Mouse (Mus musculus) liver, embryonic 14.5 days (tissue): Measurements from ENCODE around the gene Mef2c. TPM values are rescaled to one million over a fixed set of nuclear protein-coding genes. Genes with fewer than 3 reads are reported as not detected.

Source experiments
- ATAC-seq: fragments of 200-750 bp; cut with Nextera tagmentation; 2 replicates; pipeline ENCODE4 v1.8.0; 2017; ENCODE audit warnings: moderate number of reproducible peaks, mild to moderate bottlenecking, moderate library complexity; ENCODE audit not compliant: insufficient read depth
- DNase-seq, 3 experiments: peaks; one replicate each; pipeline ENCODE4 v3.0.0-alpha.2; 2012 to 2013; ENCODE audit warnings: low read depth in 3 of 3, low spot score in 3 of 3
- H3K27ac ChIP-seq: fragments of 300-500 bp; sonication (generic); 2 replicates; pipeline ENCODE4 v1.5.1; 2014; ENCODE audit warnings: moderate library complexity, mild to moderate bottlenecking, control low read depth, inconsistent platforms
- H3K27me3 ChIP-seq: fragments of 300-500 bp; sonication (generic); 2 replicates; pipeline ENCODE4 v1.6.1; 2014; ENCODE audit warnings: mild to moderate bottlenecking, low read length, moderate library complexity; ENCODE audit not compliant: control insufficient read depth, insufficient read depth
- H3K36me3 ChIP-seq: fragments of 300-500 bp; sonication (generic); replicated peaks from 2 replicates; pipeline ENCODE4 v1.6.1; 2014; ENCODE audit warnings: low read depth; ENCODE audit not compliant: control insufficient read depth, insufficient read depth
- H3K4me1 ChIP-seq, 2 experiments: fragments of 200-500 bp in 1 of 2; fragments of 300-500 bp in 1 of 2; sonication (generic) in 1 of 2; replicated peaks; 2 replicates each; pipeline ENCODE4 v1.6.1; 2012 to 2014; ENCODE audit warnings: antibody characterized with exemption in 1 of 2, inconsistent platforms in 1 of 2, low read length in 1 of 2; ENCODE audit not compliant: control insufficient read depth in 2 of 2, insufficient read depth in 2 of 2
- H3K4me2 ChIP-seq: fragments of 300-500 bp; sonication (generic); 2 replicates; pipeline ENCODE4 v1.6.1; 2014; ENCODE audit warnings: low read depth, mild to moderate bottlenecking, control low read depth, moderate library complexity
- H3K4me3 ChIP-seq, 2 experiments: fragments of 200-500 bp in 1 of 2; fragments of 300-500 bp in 1 of 2; sonication (generic) in 1 of 2; 2 replicates each; pipeline ENCODE4 v1.5.1; 2012 to 2014; ENCODE audit warnings: low read depth in 2 of 2, low read length in 2 of 2, mild to moderate bottlenecking in 2 of 2, control low read depth in 1 of 2, inconsistent platforms in 1 of 2, moderate library complexity in 1 of 2; ENCODE audit not compliant: insufficient read depth in 1 of 2
- H3K9ac ChIP-seq: fragments of 300-500 bp; sonication (generic); replicated peaks from 2 replicates; pipeline ENCODE4 v1.6.1; 2014; ENCODE audit warnings: mild to moderate bottlenecking, control low read depth, moderate library complexity
- H3K9me3 ChIP-seq: fragments of 300-500 bp; sonication (generic); 2 replicates; pipeline ENCODE4 v1.6.1; 2016; ENCODE audit warnings: low read length, mixed read lengths; ENCODE audit not compliant: control insufficient read depth
- CTCF ChIP-seq: IDR thresholded peaks from 2 replicates; pipeline ENCODE4 v1.5.1; 2016; ENCODE audit warnings: antibody characterized with exemption, low read depth, control low read depth
- EP300 ChIP-seq: IDR thresholded peaks from 2 replicates; pipeline ENCODE4 v1.6.1; 2016; ENCODE audit warnings: antibody characterized with exemption, low read depth
- WGBS: fragments of 180-500 bp; shearing (Covaris S2); extraction: QIAGEN DNeasy Blood & Tissue Kit; methylation state at CpG from one replicate; pipeline ENCODE4 v1.1.7; 2014; ENCODE audit not compliant: insufficient replicate concordance; 5-methylcytosine and 5-hydroxymethylcytosine counted together
- polyA plus RNA-seq, 2 experiments: library from polyadenylated mRNA; depleted of rRNA in 1 of 2; stranded (reverse) in 1 of 2; unstranded in 1 of 2; fragments of >200 nt; fragmentation: Nextera tagmentation in 1 of 2; extraction: Ambion mirVana in 1 of 2; gene quantifications; 2 replicates each; pipeline versions ENCODE4 v1.2.1 to v1.2.3; 2012 to 2014

Gene Mef2c
- polyA plus RNA-seq, 2 experiments: 3.2 to 8.7 TPM

DNA sequence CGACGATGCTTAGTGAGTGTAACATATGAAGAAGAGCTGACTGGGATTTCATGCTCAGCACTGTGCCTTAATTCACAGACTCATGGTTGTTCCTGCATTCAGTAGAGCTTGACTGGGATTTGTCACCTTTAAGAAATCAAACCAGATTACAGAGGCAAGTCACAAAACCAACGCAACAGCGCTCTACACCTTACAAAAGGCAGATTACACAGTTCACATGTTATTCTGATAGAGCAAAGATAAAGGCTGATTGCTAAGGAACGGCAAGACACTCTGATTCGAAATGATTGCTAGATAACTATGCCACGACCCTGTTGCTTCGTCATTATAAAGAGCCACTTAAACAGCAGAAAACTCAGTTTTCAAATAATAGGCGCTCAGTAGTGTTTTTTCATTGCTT lies 24.1 kb downstream of the Mef2c start:
- H3K4me2 ChIP-seq: peak overlapping the region; percentile 21
- H3K4me1 ChIP-seq: peaks cover 0 to 9% of the 10 kb centered on the region in 2 experiments; a peak in 1 of 4 replicates
- TF ChIP-seq CTCF (no peak), EP300 (no peak)
- DNase-seq: no peak
- no peaks in the 10 kb centered on the region; the same call in 1 of the 2 replicates for H3K27me3 ChIP-seq
- no peaks in the 10 kb centered on the region for H3K9me3 ChIP-seq
- no peak overlapping the region for H3K27ac ChIP-seq
- H3K36me3 ChIP-seq: no peaks in the 10 kb centered on the region
- WGBS: 36% methylated on average over 9 of the region's 9 CpGs
- no peak overlapping the region for H3K9ac ChIP-seq
- ATAC-seq: no peak
- H3K4me3 ChIP-seq: peak overlapping the region in 1 of 2 experiments; percentile 6; a peak in 1 of 4 replicates

DNA sequence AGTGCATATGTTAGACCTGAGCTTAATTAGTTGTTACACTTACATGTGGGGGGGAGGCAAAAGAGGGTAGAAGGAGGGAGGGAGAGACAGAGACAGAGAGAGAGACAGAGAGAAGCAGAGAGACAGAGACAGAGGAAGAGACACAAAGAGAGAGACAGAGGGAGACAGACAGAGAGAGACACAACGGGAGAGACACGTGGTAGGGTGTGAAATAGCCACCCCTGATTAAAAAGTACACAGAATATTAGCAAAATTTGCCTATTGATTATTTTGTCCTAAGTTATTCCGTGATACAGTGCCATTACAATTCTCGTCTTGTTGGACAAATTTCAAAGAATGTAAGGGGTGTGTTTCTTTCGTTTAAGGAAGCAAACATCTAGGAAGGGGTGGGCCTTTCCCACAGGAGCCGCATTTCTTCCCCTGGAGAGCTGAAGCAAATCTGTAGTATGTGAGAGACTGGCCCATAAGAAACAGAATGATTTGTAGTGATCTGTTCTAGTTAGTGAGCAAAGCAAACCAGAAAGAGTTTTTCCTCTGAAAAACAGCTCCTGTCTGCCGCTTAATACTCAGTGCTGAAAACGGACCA lies 26.0 kb downstream of the Mef2c start:
- DNase-seq (no peak), ATAC-seq (no peak)
- Histone ChIP-seq H3K27ac (no peak overlapping the region), H3K36me3 (no peaks in the 10 kb centered on the region), H3K9me3 (no peaks in the 10 kb centered on the region), H3K9ac (no peak overlapping the region), H3K27me3 (no peaks in the 10 kb centered on the region), H3K4me1 (peaks cover 0 to 5% of the 10 kb centered on the region in 2 experiments; a peak in 1 of 4 replicates), H3K4me3 (no peak overlapping the region), H3K4me2 (0 out of 2 replicates have a peak overlapping the region, but pooled peaks have one; percentile 21)
- TF ChIP-seq CTCF (no peak), EP300 (no peak)
- 38% methylated on average over 8 of the region's 8 CpGs for WGBS

DNA sequence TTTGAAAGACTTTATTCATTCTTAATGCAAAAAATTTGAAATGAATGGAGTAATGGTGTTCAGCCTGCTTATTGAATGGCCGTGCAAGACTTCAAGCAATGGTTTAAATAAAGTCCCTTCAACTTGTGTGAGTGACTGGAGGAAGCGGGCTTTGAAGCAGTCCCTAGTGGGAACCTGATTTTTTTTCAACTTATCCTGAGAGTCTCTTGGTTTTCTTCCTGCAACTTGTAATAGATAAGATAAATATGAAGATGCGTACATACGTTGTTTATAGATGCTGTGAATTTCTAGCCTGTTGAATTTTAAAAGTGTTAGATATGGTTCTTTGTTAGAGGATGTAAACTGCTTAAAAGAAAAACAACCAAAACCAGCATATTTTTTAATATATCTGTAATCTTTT lies 27.1 kb downstream of the Mef2c start:
- no peak for ATAC-seq
- no peak overlapping the region for H3K4me2 ChIP-seq
- peaks cover 0 to 3% of the 10 kb centered on the region in 2 experiments; a peak in 1 of 4 replicates for H3K4me1 ChIP-seq

DNA sequence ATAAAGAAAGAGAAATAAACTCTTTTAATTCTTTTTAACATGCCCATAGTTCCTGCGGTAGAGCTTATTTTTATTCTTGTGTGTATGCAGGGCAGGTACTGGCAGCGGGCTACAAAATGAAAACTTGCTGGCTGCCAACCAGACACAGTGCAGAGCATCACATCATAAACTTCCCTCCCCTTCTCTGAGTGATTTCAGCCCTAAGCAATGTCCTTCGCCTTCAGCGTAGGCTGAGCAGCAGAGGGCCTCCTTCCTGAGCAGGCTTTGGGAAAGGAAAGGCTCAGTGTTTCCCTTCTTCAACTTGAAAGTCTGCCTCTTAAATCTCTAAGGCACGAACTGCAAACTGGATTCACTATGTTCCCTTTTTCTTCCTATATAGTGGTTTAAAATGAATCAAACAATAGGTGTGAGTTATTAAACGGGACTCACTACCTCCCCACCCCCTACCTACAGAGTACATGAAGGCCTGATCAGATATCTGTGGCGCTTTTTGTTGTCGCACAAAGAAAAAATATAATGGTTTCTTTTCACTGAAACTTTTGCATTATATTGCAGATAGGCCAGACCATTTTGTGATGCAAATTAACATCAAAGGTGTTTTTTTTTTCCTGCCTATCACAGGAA lies 28.2 kb downstream of the Mef2c start:
- peak; percentile 30; the same call in 1 of the 2 replicates for TF ChIP-seq CTCF
- TF ChIP-seq EP300: no peak
- no peaks in the 10 kb centered on the region for H3K27me3 ChIP-seq
- ATAC-seq (no peak), DNase-seq (no peak)
- no peak overlapping the region for H3K9ac ChIP-seq
- WGBS: 25% methylated on average over 8 of the region's 8 CpGs
- H3K9me3 ChIP-seq: no peaks in the 10 kb centered on the region
- no peak overlapping the region for H3K27ac ChIP-seq
- H3K4me2 ChIP-seq: no peak overlapping the region; the same call in 1 of the 2 replicates
- no peak overlapping the region for H3K4me3 ChIP-seq
- no peaks in the 10 kb centered on the region for H3K36me3 ChIP-seq
- H3K4me1 ChIP-seq: peaks cover 0 to 3% of the 10 kb centered on the region in 2 experiments; a peak in 1 of 4 replicates

More for the DNA sequence above, 27.1 kb downstream of the Mef2c start:
- Histone ChIP-seq H3K27ac (no peak overlapping the region), H3K36me3 (no peaks in the 10 kb centered on the region), H3K9me3 (no peaks in the 10 kb centered on the region), H3K4me3 (no peak overlapping the region), H3K27me3 (no peaks in the 10 kb centered on the region), H3K9ac (no peak overlapping the region)
- 32% methylated on average over 4 of the region's 4 CpGs for WGBS
- no peak for DNase-seq
- TF ChIP-seq CTCF (no peak), EP300 (no peak)

DNA sequence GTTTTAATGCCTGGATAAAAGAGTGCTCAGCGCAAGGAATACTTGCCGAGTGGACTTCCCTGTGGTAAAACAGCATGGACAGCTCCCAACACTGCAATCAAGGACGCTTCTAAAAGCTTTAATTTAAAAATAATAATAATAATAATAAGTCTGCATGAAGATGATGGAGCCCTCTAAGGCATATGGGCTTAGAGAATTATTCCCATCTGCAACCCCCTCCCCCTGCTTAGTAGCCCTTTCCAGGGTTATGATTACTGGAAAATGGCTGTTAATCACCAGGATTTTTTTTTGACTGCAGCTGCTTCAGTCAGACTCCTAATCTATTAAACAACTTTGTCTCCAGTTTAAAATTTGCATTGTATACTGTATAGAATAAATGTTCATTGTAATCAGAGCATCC lies 32.5 kb downstream of the Mef2c start:
- H3K9me3 ChIP-seq: no peaks in the 10 kb centered on the region
- 77% methylated on average over 3 of the region's 3 CpGs for WGBS
- no peak overlapping the region for H3K4me2 ChIP-seq
- no peaks in the 10 kb centered on the region for H3K27me3 ChIP-seq
- TF ChIP-seq EP300: no peak
- TF ChIP-seq CTCF: no peak
- no peaks in the 10 kb centered on the region for H3K4me1 ChIP-seq
- no peak overlapping the region for H3K4me3 ChIP-seq
- no peak overlapping the region for H3K27ac ChIP-seq
- DNase-seq (no peak), ATAC-seq (no peak)
- H3K9ac ChIP-seq: no peak overlapping the region
- H3K36me3 ChIP-seq: no peaks in the 10 kb centered on the region
